Mouse (Mus musculus) layer of hippocampus, adult 9-10 months (tissue): ENCODE results near the gene Inpp5a.
"Not testable (repeated sequence)": the region's sequence is repeated elsewhere in the genome, so short reads cannot be mapped to it uniquely, and the experiment has no call there.

Experiments used
- DNase-seq: peaks from one replicate; pipeline ENCODE4 v3.0.0; 2022; ENCODE audit warnings: low spot score

The Inpp5a gene

GRCm38 (mm10) chr7:139400926-139401325 is 12.0 kb downstream of the Inpp5a start:
- no peak for DNase-seq

- no peak for DNase-seq
These were observed 12.9 kb downstream of the Inpp5a start for GRCm38 (mm10) chr7:139401791-139402190.

GRCm38 (mm10) chr7:139402721-139403120 is 13.8 kb downstream of the Inpp5a start:
- no peak for DNase-seq

GRCm38 (mm10) chr7:139406581-139406980 is 17.7 kb downstream of the Inpp5a start:
- no peak for DNase-seq

- DNase-seq = no peak
These were observed 19.1 kb downstream of the Inpp5a start for GRCm38 (mm10) chr7:139407966-139408365.

GRCm38 (mm10) chr7:139409903-139410302 is 21.0 kb downstream of the Inpp5a start:
- no peak for DNase-seq

- no peak for DNase-seq
These were observed 23.5 kb downstream of the Inpp5a start for GRCm38 (mm10) chr7:139412223-139412950.

- DNase-seq = no peak
These were observed 24.5 kb downstream of the Inpp5a start for GRCm38 (mm10) chr7:139413400-139413799.

GRCm38 (mm10) chr7:139415616-139416225 is 26.8 kb downstream of the Inpp5a start:
- DNase-seq = no peak

GRCm38 (mm10) chr7:139418371-139418770 is 29.5 kb downstream of the Inpp5a start:
- DNase-seq = no peak

- DNase-seq = no peak
These were observed 33.9 kb downstream of the Inpp5a start for GRCm38 (mm10) chr7:139422827-139423226.

- DNase-seq = no peak
These were observed 45.4 kb downstream of the Inpp5a start for GRCm38 (mm10) chr7:139434095-139434830.

- not testable (repeated sequence) for DNase-seq
These were observed 46.0 kb downstream of the Inpp5a start for GRCm38 (mm10) chr7:139434931-139435330.

- no peak for DNase-seq
These were observed 46.8 kb downstream of the Inpp5a start for GRCm38 (mm10) chr7:139435749-139436148.

GRCm38 (mm10) chr7:139436951-139437350 is 48.0 kb downstream of the Inpp5a start:
- DNase-seq = no peak

- DNase-seq = no peak
These were observed 48.6 kb downstream of the Inpp5a start for GRCm38 (mm10) chr7:139437471-139437870.

- DNase-seq = no peak
These were observed 49.2 kb downstream of the Inpp5a start for GRCm38 (mm10) chr7:139437926-139438600.

GRCm38 (mm10) chr7:139438601-139438945 is 49.7 kb downstream of the Inpp5a start:
- no peak for DNase-seq

- no peak for DNase-seq
These were observed 50.1 kb downstream of the Inpp5a start for GRCm38 (mm10) chr7:139439031-139439430.

- no peak for DNase-seq
These were observed 51.3 kb downstream of the Inpp5a start for GRCm38 (mm10) chr7:139439922-139440895.

GRCm38 (mm10) chr7:139441022-139441421 is 52.1 kb downstream of the Inpp5a start:
- no peak for DNase-seq
